In the genomic region with DNA sequence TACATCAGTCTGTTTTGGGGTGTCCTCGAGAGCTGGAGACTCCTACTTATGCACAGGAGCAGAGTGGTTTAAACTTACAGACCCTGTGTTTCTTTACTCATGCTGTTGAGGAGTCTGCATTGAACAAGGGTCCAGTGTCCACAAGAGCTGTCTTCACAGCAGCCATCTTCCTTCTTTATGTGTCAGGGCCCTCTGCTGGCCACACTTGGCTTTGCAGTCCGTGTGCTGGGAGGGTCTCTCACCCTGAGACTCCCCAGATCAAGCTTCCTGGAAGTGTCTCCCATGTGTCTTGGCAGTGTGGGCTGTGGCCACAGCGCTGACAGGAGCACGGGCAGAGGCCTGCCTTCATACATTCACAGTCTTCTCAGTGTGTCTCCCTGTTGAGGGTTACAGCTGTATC, we compare ENCODE assay signal across 8 mouse cellular contexts. TPM values are rescaled to one million over a fixed set of nuclear protein-coding genes. Genes with fewer than 3 reads are reported as not detected.
A peak's percentile ranks its signal among the peaks of the same experiment; 100 is the strongest.
DNase-seq lines count a peak whose midpoint lies in the region; ATAC-seq and TF ChIP-seq lines count a peak whose summit lies in the region.

No protein-coding gene starts in this region.

- peak; percentile 32; the same call in 1 of the 2 replicates for TF ChIP-seq CTCF in cerebellum, adult 2 months (IDR thresholded peaks at IDR 0.05; ENCODE audit: borderline replicate concordance, insufficient read depth, low read depth, low read length)

- H3K27ac ChIP-seq in cerebellum, adult 2 months (ENCODE audit: insufficient read depth, low read length): no peak overlapping the region
- no peak overlapping the region for H3K27ac ChIP-seq in hindbrain, embryonic 12.5 days

- no peak overlapping the region for H3K4me2 ChIP-seq in hindbrain, embryonic 12.5 days (replicated peaks)

- 27% methylated on average over 4 of the region's 4 CpGs for WGBS in cerebellum, adult 2 months
- WGBS in hindbrain, embryonic 12.5 days: 20% methylated on average over 4 of the region's 4 CpGs

- peaks cover 16% of the 10 kb centered on the region for H3K36me3 ChIP-seq in hindbrain, embryonic 12.5 days

- ATAC-seq in hindbrain, embryonic 12.5 days (ENCODE audit: low FRiP score): 0 out of 2 replicates have a peak, but pooled peaks have one; percentile 26

- H3K9me3 ChIP-seq in hindbrain, embryonic 12.5 days (replicated peaks): no peaks in the 10 kb centered on the region

- H3K4me3 ChIP-seq in cerebellum, adult 2 months (replicated peaks; ENCODE audit: insufficient read depth, low read depth, low read length): no peak overlapping the region
- H3K4me3 ChIP-seq in hindbrain, embryonic 12.5 days: no peak overlapping the region

- no peak for DNase-seq in cerebellum, adult 2 months
- no peak for DNase-seq in cerebellum, postnatal 36 days
- DNase-seq in lung, adult 18-20 months: peak; percentile 10 to 12
- no peak for DNase-seq in lung, postnatal 25 days (ENCODE audit: low spot score)
- peak; percentile 51 for DNase-seq in brain, adult 2 months (ENCODE audit: low read depth, low spot score)
- peak; percentile 65 for DNase-seq in lung, postnatal 10 days
- DNase-seq in thymus, adult 18-20 months: peak; percentile 21 to 26

- H3K9ac ChIP-seq in hindbrain, embryonic 12.5 days: no peak overlapping the region

- H3K4me1 ChIP-seq in cerebellum, adult 2 months (ENCODE audit: control insufficient read depth, insufficient read depth, low read length): no peaks in the 10 kb centered on the region
- H3K4me1 ChIP-seq in hindbrain, embryonic 12.5 days: no peaks in the 10 kb centered on the region

- no peak for TF ChIP-seq POLR2A in cerebellum, adult 2 months (IDR thresholded peaks at IDR 0.05; ENCODE audit: borderline replicate concordance, insufficient read depth, low read length)

- H3K27me3 ChIP-seq in cerebellum, adult 2 months (ENCODE audit: control insufficient read depth, insufficient read depth, low read length): no peaks in the 10 kb centered on the region
- H3K27me3 ChIP-seq in hindbrain, embryonic 12.5 days: no peaks in the 10 kb centered on the region

RNA-seq across cellular contexts. Expression of a gene that starts 48.0 kb away (rescaled TPM):
- polyA plus RNA-seq in cerebellum, adult 2 months (2012; rRNA removed): 18.6 and 18.9 TPM in 2 replicates
- polyA plus RNA-seq in hindbrain, embryonic 12.5 days (2016; fragmentation: Nextera tagmentation; extraction: Ambion mirVana): 29.2 and 30.0 TPM in 2 replicates

Comparison
In these comparisons a context has a peak if more than half of its experiments do, and no peak if none do; other contexts are left out.
1. DNase-seq: peak in lung, adult 18-20 months (2 of 2), brain, adult 2 months (single experiment), lung, postnatal 10 days (single experiment) and thymus, adult 18-20 months (2 of 2); none in cerebellum, adult 2 months (0 of 2), cerebellum, postnatal 36 days (0 of 2) and lung, postnatal 25 days (single experiment).